Mouse (Mus musculus) small intestine, adult 2 months (tissue): ENCODE measurements around the gene Tec.

Experiments used
- CTCF ChIP-seq: fragments of 200-500 bp; IDR thresholded peaks from 2 replicates; pipeline ENCODE4 v1.5.1; 2012; ENCODE audit warnings: low read depth, mild to moderate bottlenecking, control low read depth, inconsistent platforms, low read length, moderate library complexity, mixed read lengths; ENCODE audit not compliant: insufficient replicate concordance, insufficient read length; ENCODE audit errors: extremely low read depth
- POLR2A ChIP-seq: fragments of 200-500 bp; IDR thresholded peaks from 2 replicates; pipeline ENCODE4 v1.6.1; 2012; ENCODE audit warnings: low read depth, mild to moderate bottlenecking, control low read depth, inconsistent platforms, low read length, moderate library complexity

DNA sequence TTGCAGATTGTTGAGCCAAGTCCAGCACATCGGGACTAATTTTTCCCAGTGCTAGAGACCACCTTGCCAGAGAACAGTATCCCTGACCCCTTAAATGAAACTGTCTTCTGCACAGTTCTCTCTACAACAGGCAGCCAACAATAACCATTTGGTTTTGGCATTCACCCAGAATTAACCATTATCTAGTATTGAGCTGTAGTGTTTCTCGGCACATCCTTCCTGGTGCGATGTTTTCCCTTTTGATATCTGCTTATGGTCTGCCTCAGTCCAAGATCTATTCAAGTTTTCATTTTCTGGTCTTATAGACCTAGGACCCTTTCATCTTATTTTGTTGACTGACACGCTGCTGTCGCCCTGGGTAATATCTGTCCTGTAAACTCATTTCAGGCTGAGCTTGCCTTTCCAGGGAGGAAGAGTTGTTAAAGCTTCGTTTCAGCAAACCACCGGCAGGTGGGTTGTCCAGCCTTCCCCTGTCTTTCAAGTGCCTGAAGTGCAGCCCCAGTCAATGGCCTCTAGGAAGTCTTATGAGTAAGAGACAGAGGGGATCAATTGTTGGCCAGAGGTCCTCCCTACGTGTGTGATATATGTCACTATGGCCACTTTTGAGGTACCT is 40.1 kb upstream of the Tec start:
- TF ChIP-seq CTCF = no peak
- TF ChIP-seq POLR2A = no peak
